Mouse (Mus musculus) urinary bladder, postnatal 14 days (tissue): ENCODE measurements at regions not wholly inside any gene's neighbourhood (a gene's known extent, or its start where the extent isn't known, plus 50 kb on each side); places are given as distances from the start of the nearest gene placed in this dataset.
A peak's percentile ranks its signal among the peaks of the same experiment; 100 is the strongest.

Source experiments
- DNase-seq: peaks from one replicate; pipeline ENCODE4 v3.0.0; 2021; ENCODE audit warnings: low spot score

DNA sequence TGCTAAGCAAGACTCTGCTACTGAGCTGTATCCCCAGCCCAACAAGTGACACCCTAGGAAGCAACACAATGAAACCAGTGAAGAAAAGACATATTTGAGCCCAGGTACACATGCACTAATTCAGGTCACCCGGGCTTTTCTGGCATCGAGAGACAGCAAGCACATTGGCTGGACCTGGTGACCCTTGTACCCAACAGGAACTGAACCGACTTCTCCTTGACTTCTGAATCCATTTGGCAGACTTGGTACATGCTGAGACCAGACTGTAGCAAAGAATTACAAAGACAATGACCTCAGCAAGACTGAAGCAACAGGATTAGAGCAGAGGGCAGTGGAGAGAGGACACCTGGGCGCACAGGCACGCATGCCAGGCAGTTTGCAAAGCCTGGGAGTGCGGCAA lies 79.1 kb downstream of the Sema4f start:
- no peak for DNase-seq

DNA sequence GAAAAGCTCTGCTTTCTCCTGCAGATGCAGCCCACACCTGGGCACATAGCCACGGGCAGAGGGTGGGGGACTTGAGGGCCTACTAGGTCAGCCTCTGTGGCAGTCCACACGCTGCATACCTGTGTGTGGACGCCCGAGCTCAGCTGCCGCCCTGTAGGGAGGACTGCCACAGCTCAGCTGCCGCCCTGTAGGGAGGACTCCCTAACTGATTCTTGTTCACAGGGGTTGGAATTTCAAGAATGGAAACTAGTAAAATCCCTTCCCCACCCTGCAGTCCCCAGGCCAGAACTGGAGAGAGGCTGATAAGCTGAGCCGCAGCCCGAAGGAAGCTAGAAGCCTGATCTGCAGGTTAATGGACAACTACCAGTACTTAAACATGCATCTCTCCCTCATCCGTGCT lies 82.0 kb upstream of the Hk2 start:
- no peak for DNase-seq

DNA sequence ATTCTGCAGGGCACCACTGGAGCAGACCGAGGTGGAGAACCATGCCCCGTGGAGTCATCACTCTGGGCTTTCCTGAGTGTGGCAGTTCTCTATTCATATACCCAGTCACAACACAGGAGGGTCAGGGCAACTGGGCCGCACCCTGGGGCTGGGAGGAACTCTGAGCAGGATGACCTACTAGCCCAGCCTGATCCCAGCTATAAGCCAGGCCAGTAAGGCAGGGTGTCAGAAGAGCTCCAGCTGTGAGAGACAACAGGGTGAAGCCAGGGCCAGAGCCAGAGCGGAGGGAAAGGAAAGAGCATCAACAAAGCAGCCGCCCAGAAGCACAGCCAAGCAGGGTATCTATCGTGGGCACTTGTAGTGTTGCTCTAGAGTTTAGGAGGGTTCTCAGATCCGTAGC lies 81.1 kb upstream of the Hk2 start:
- peak; percentile 31 for DNase-seq

DNA sequence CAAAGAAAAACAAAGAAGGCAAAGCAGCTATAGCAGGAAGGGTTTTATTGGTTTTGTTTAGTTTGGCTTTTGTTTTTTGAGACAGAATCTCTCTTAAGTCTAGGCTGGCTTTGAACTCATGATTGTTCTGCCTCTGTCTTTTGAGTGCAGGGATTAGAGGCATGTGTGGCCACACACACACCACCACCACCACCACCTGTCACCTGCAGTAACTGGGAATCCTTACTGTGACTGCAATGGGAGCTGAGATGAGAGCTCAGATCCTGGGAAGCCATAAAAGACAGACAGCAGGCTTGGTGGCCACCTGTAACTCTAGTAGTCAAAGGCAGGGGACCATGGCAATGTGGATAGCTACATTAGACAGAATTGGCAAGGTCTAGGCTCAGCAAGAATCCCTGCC lies 80.5 kb upstream of the Hk2 start:
- no peak for DNase-seq

DNA sequence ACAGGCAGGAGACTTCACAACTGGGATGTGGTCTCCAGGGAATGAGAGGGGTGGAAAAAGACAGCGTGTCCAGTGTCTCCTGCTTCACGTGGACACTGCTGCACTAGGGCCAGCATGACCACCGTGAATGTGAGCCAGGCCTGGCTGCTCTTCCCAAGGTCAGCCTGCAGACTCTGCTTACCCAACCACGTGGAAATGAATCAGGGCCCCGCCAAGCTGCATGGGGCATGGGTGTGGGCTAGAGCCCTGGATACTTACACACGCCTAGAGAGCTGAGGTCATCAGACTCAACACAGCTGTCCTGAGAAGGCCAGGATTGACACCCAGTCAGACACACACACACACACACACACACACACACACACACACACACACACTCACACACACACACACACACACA lies 80.1 kb upstream of the Hk2 start:
- DNase-seq: peak; percentile 50

DNA sequence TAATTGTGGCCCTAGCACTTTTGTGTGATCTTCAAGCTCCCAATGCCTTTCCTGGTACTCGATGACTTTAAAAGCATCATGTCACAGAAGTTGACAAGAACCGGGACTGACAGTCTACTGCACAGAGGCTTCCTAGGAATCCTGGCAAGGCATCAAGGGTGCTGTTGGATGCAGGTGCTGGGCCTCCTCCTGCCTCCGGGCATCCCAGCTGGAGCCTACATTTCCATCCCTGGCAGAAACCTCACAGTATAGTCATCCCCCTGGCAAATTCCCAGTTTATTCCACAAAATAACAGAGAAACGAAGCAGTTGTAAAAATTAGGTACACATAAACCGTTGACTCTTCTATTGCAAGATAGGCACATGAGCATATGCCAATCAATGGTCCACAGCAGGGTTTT lies 78.8 kb upstream of the Hk2 start:
- DNase-seq: no peak

DNA sequence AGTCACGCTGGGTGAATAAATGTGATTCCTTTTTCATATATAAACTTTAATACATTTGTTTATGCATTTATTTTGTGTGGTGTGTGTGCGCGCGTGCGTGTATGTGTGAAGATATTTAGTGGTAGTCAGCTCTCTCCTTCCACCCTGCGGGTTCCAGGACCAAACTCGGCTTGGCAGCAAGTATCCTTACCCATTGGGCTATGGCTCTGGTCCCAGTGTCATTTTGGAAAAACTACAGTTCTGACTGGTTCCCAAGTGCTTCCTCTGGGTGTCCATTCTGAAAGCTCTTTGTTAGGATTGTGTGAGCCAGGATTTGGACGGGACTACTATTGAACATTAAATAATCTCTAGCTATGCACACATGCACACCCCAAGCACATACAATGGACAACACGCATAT lies 76.3 kb upstream of the Hk2 start:
- DNase-seq: no peak

DNA sequence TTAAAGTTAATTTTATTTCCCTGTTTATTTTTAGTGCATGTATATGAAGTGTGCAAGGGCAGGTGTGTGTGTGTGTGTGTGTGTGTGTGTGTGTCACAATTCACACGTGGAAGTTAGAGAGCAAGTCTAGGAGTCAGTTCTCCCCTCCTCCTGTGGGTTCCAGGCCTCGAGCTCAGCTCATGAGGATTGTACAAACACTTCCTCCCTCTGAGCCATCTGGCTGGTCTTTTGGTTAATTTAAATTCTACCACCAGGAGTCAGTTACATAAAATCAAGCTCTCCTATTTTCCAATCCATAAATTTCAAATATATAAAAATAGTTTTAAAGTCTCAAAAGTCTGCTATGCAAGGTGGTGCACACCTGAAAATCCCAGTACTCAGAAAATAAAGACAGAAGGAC lies 73.3 kb upstream of the Hk2 start:
- DNase-seq: no peak

DNA sequence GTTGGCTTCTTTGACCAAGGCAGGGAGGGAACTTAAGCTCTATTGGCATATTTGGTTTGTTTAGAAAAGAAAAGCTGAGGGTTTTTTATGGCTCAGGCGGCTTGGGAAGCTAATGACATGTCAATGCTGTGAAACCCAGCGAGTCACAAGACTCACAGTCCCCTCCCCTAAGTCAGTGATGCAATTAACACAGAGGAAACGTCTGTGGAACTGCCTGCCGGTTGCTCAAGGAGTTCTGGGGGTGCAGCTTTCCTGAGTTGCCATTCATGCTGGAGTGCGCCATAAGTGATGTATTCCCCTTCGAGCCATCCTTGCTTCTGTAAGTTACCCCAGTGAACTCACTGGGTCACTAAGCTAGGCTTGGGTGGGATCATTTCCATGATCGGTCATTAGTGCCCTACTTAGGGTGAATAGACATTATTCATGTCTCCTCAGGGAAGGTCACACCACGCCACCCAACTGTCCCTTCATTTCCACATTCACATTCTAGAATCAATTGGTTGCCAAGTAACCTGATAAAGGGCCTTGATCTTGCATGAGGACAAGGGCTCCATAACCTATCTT lies 72.4 kb upstream of the Hk2 start:
- no peak for DNase-seq

DNA sequence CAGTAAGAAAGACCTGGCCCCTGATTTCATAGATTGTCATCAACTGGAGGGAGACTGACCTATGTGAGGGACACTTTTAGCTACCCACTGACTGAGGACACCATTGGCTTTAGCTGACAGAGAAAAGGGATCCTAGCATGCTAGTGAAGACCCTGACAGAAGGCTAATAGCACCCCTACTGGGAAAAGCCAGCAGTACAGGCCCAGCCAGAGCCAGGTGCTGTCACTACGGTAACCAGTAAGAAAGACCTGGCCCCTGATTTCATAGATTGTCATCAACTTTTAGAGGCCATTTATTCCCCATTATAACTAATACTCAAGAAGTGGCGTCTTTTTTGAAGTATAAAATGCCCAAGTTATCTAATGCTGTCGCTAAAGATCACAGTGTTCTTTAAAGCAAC lies 70.2 kb upstream of the Hk2 start:
- DNase-seq: no peak

DNA sequence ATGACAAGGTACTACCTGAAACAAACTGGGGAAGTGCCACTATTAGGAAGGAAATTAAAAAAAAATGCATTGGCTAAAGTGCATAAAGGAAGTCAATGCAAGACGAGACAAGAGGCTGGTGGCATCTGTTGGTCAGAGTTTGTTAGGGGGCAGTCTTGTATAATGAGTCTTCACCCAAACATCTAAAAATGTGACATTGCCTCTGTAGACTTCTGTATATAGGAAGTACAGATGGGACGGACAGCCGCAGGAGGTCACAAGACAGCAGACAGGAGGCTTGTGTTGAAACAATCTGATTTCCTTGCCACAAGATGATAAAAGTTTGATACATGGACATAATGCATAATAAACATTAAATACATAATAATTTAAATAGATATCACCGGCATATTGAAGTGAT lies 69.6 kb upstream of the Hk2 start:
- no peak for DNase-seq

DNA sequence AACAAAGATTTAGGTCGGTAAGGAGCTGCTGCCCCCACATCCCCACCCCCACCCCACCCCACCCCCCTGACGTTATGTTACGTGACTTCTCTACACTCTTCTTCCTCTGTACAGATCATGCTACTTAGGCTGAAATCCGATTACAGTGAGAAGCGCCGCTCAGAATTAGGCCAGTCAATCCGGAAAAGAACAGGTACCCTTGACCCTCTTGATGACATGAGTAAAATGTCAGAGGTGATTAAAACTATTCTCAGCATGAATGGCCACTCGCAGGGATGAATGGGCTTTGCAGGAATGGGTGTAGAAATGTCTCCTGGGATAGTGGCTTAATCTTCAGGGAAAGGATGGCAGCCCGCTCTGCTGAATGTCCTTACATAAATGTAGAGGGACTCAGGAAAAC lies 63.0 kb upstream of the Hk2 start:
- DNase-seq: no peak

DNA sequence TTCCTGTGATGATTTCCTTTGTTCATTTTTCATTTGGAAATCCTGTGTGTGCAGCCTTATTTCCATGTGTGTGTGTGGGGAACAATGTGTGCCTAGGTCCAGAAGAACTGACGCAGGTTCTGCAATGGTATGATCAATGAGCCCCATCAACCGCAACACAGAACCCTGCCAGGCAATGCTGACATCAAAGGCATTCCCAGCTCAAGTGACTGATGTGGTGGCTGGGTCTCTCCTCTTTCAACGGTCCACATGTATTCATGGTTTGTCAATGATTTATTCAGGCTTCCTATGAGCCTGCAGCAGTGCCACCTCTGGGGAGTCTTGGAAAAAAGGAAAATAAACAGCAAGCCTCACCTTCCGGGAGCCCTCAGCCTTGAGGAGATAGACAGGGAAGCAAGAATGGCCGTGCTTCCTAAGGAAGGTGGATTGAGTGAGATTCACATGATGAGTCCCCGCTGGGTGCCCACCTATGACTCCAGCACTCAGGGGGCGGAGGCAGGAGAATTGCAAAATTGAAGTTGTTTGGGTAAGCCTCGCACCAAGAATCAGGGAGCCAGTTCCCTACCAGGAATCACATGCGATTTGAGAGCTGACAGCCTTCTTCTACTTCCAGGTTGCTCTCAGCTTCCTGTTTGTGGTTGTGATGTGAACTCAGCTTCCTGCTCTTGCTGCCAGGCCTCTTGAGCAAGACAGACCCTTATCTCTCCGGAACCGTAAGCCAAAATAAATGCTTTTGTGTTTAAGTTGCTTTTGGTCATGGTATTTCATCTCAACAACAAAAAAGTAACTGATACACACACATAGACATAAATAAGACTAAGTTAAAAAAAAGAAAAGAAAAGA lies 61.2 kb upstream of the Hk2 start:
- no peak for DNase-seq

DNA sequence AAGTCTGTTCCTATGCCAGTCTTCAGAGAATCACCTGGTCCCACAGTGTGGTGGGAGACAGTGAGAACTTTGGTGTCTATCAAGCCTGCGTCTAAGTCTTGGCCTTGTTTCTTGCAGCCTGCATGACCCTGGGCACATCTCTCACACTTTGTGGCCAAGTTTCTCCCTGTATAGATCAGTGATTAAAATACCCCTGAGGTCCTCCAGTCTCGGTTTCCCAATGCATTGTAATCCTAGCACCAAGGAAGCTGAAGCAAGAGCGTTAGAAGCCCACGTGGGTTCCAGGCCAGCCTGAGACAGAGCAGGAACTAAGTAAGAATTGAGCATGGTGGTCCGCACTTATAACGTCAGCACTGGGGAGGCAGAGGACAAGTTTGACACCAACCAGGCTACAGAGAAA lies 59.6 kb upstream of the Hk2 start:
- DNase-seq: no peak

DNA sequence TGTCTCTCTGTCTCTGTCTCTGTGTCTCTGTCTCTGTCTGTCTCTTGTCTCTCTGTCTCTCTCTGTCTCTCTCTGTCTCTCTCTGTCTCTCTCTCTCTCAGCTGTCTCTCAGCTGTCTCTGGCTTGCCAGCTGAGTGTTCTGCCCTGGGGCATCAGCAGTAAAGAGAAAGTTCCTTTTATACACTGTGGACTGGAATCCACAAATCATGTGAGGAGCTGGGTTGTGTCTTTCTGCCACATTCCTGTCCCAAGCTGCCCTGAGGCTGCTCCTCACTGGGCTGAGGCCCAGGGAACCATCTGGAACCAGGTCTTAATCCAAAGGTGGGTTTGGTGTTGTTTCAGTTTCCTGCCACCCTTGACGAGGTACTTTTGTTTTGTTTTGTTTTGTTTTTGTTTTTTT lies 57.0 kb upstream of the Hk2 start:
- no peak for DNase-seq

DNA sequence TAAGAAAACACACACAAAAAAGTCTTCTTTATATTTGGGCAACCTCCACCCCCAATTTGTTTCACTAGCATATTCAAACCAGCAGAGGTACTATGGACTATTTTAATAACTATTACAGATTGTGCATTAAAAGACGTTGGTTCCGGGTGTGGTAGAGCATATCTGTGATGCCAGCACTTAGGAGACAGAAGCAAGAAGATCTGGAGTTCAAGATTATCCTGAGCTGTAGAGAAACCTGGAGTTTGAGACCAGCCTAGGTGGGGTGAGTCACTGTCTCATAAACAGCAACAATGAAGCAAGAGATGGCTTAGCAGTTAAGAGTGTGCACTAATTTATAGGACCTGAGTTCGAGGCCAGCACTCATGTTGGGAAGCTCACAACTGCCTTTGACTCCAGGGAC lies 50.4 kb upstream of the Hk2 start:
- no peak for DNase-seq

DNA sequence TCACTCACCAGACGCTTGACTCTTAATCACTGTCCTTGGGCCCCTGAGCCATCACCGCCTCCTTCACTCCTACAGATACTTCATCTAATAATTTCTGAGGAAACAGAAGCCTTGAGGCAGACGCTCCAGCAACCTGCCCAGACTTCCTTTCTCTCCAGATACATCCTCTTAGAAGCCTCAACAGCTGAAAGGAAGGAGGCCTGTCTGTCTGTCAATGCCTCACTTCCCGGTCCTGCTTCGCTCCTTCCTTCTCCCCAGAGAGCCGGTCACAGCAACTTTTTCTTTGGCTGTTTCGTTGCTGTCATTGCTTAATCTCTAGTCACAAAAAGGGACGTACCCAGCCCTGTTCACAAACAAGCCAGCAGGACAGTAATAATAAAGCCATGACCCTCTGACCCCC lies 50.0 kb upstream of the Hk2 start:
- DNase-seq: no peak
